Comparison of ENCODE assay signal across 22 mouse cellular contexts in the genomic region with DNA sequence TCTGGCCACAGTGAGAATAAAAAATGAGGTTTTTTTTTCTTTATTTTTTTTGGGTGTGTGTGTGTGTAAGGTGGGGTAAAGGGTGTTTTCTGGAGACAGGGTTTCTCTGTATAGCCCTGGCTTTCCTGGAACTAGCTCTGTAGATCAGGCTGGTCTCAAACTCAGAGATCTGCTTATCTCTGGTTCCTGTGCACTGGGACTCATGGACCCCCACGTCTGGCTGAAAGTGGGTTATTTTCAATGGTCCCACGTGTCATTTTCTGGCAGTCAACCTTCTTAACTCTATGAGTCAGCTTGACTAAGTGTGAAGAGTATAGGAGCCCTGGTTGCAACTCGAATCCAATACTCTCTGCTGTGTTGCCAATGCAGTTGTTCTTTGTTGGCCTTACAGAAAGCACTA.
A peak's percentile ranks its signal among the peaks of the same experiment; 100 is the strongest.
DNase-seq lines count a peak whose midpoint lies in the region; ATAC-seq and TF ChIP-seq lines count a peak whose summit lies in the region.
"Had no signal": no experiment of that assay in that cellular context is flagged by ENCODE, and none has a peak within 500 bp of the region (broad histone marks: within the 10 kb centered on the region; RNA-seq: fewer than 3 reads in every experiment).

No protein-coding gene starts in this region.

- DNase-seq in kidney, adult 2 months = no peak
- no peak for DNase-seq in liver, embryonic 11.5 days (ENCODE audit: low spot score)
- DNase-seq in liver = no peak
- peak; percentile 54 for DNase-seq in brain, adult 2 months (ENCODE audit: low read depth, low spot score)
- no peak for DNase-seq in frontal cortex, adult 2 months (ENCODE audit: extremely low spot score in 1 of 2, low spot score in 1 of 2)
- no peak for DNase-seq in adrenal gland, adult 2 months
- DNase-seq: adrenal gland, adult 8-10 months; adrenal gland, postnatal 25 days; B cell, adult 2 months; cerebellum, adult 11-12 months; cerebellum, adult 8-10 months; cerebellum, postnatal 10 days; cerebellum, postnatal 36 days; forebrain, postnatal 0 days; gastrocnemius, postnatal 10 days had no signal

- TF ChIP-seq POLR2A in kidney, adult 2 months (IDR thresholded peaks at IDR 0.05; ENCODE audit: low read depth, low read length) = no peak
- no peak for TF ChIP-seq POLR2A in cortical plate, adult 2 months (IDR thresholded peaks at IDR 0.05; ENCODE audit: extremely low read depth, insufficient read depth, low read length)

- no peak overlapping the region for H3K9ac ChIP-seq in kidney, embryonic 14.5 days (ENCODE audit: low read depth, low read length)
- no peak overlapping the region for H3K9ac ChIP-seq in liver, embryonic 11.5 days (ENCODE audit: low read depth, low read length)
- H3K9ac ChIP-seq: forebrain, postnatal 0 days; hindbrain, embryonic 12.5 days; hindbrain, embryonic 15.5 days had no signal

- H3K9me3 ChIP-seq in kidney, embryonic 14.5 days (ENCODE audit: control insufficient read depth, low read length) = no peaks in the 10 kb centered on the region
- no peaks in the 10 kb centered on the region for H3K9me3 ChIP-seq in liver, embryonic 11.5 days (ENCODE audit: control insufficient read depth, low read length)
- H3K9me3 ChIP-seq: hindbrain, embryonic 12.5 days; hindbrain, embryonic 15.5 days had no signal

- 0 out of 2 replicates have a peak overlapping the region, but pooled peaks have one; percentile 7 for H3K27ac ChIP-seq in kidney, adult 2 months (ENCODE audit: insufficient read depth, low read depth, low read length)
- no peak overlapping the region for H3K27ac ChIP-seq in kidney, embryonic 14.5 days (ENCODE audit: low read depth, low read length)
- no peak overlapping the region for H3K27ac ChIP-seq in liver, embryonic 11.5 days (ENCODE audit: low read depth, low read length)
- peak overlapping the region; percentile 73 for H3K27ac ChIP-seq in cortical plate, adult 2 months (ENCODE audit: insufficient read depth, low read length)
- H3K27ac ChIP-seq: hindbrain, embryonic 12.5 days; hindbrain, embryonic 15.5 days had no signal

- no peaks in the 10 kb centered on the region for H3K27me3 ChIP-seq in kidney, adult 2 months (replicated peaks; ENCODE audit: control insufficient read depth, insufficient read depth, low read length)
- H3K27me3 ChIP-seq in kidney, embryonic 14.5 days (ENCODE audit: control insufficient read depth, insufficient read depth, low read length) = no peaks in the 10 kb centered on the region
- no peaks in the 10 kb centered on the region for H3K27me3 ChIP-seq in liver, embryonic 11.5 days (replicated peaks; ENCODE audit: control insufficient read depth, insufficient read depth, low read length)
- H3K27me3 ChIP-seq: CH12.LX; hindbrain, embryonic 12.5 days; hindbrain, embryonic 15.5 days had no signal

- no peak overlapping the region for H3K4me3 ChIP-seq in kidney, adult 2 months (ENCODE audit: insufficient read depth, low read depth, low read length)
- no peak overlapping the region for H3K4me3 ChIP-seq in kidney, embryonic 14.5 days (ENCODE audit: low read length)
- H3K4me3 ChIP-seq in liver, embryonic 11.5 days (ENCODE audit: low read depth, low read length) = no peak overlapping the region
- H3K4me3 ChIP-seq in cortical plate, adult 2 months (ENCODE audit: insufficient read depth, low read length) = no peak overlapping the region
- H3K4me3 ChIP-seq: hindbrain, embryonic 12.5 days; hindbrain, embryonic 15.5 days had no signal

- ATAC-seq in kidney, embryonic 14.5 days (ENCODE audit: low FRiP score, low TSS enrichment) = no peak
- peak; percentile 78 for ATAC-seq in liver, embryonic 11.5 days (replicated peaks; ENCODE audit: low FRiP score)
- ATAC-seq: forebrain, embryonic 14.5 days; forebrain, postnatal 0 days had no signal

- WGBS in kidney, adult 2 months = 83% methylated on average over 3 of the region's 3 CpGs
- 84% methylated on average over 3 of the region's 3 CpGs for WGBS in kidney, embryonic 14.5 days
- WGBS in liver, embryonic 11.5 days = 58% methylated on average over 3 of the region's 3 CpGs

- no peaks in the 10 kb centered on the region for H3K36me3 ChIP-seq in kidney, adult 2 months (ENCODE audit: control insufficient read depth, insufficient read depth, low read length)
- peaks cover 5% of the 10 kb centered on the region; the same call in 1 of the 2 replicates for H3K36me3 ChIP-seq in kidney, embryonic 14.5 days (ENCODE audit: control insufficient read depth, insufficient read depth, low read length)
- H3K36me3 ChIP-seq in liver, embryonic 11.5 days (ENCODE audit: control insufficient read depth, insufficient read depth, low read length) = peaks cover 3% of the 10 kb centered on the region; the same call in 1 of the 2 replicates

- peaks cover 3% of the 10 kb centered on the region; the same call in 1 of the 2 replicates for H3K4me1 ChIP-seq in kidney, adult 2 months (ENCODE audit: control insufficient read depth, insufficient read depth, low read length)
- H3K4me1 ChIP-seq in kidney, embryonic 14.5 days (ENCODE audit: control insufficient read depth, insufficient read depth, low read length) = no peaks in the 10 kb centered on the region
- H3K4me1 ChIP-seq in liver, embryonic 11.5 days (replicated peaks; ENCODE audit: control insufficient read depth, insufficient read depth, low read length) = no peaks in the 10 kb centered on the region
- peaks cover 23% of the 10 kb centered on the region for H3K4me1 ChIP-seq in cortical plate, adult 2 months (ENCODE audit: control insufficient read depth, insufficient read depth, low read length)

- TF ChIP-seq CTCF in kidney, adult 2 months (conservative IDR thresholded peaks at IDR 0.05; ENCODE audit: insufficient read depth, insufficient read length, low read depth, low read length) = no peak
- TF ChIP-seq CTCF in cortical plate, adult 2 months (IDR thresholded peaks at IDR 0.05; ENCODE audit: extremely low read depth, insufficient read depth, low read length) = no peak

- no peak overlapping the region for H3K4me2 ChIP-seq in kidney, embryonic 14.5 days (replicated peaks; ENCODE audit: low read depth, low read length)
- no peak overlapping the region for H3K4me2 ChIP-seq in liver, embryonic 11.5 days
- H3K4me2 ChIP-seq: heart, embryonic 11.5 days; hindbrain, embryonic 12.5 days; hindbrain, embryonic 15.5 days had no signal

Comparison
In these comparisons a context has a peak if more than half of its experiments do, and no peak if none do; other contexts are left out.
1. H3K27ac ChIP-seq: peak in kidney, adult 2 months (single experiment) and cortical plate, adult 2 months (single experiment); none in kidney, embryonic 14.5 days (single experiment) and liver, embryonic 11.5 days (single experiment).